Mouse (Mus musculus): ENCODE data around the gene Atrnl1. TPM values are rescaled to one million over a fixed set of nuclear protein-coding genes. Genes with fewer than 3 reads are reported as not detected.
"Not testable (repeated sequence)": the region's sequence is repeated elsewhere in the genome, so short reads cannot be mapped to it uniquely, and the experiment has no call there.

Gene Atrnl1
- polyA plus RNA-seq, 1 experiment, result 18.6 TPM

GRCm38 (mm10) chr19:57985918-57986900 lies 375.4 kb downstream of the Atrnl1 start:
- Histone ChIP-seq H3K4me3 (replicated peaks; ENCODE audit: extremely low read depth, low read depth, low read length) (no peak overlapping the region), H3K4me1 (ENCODE audit: control insufficient read depth, insufficient read depth, low read length) (no peaks in the 10 kb centered on the region)
- WGBS, result 88% methylated on average over 21 of the region's 21 CpGs
- TF ChIP-seq POLR2A (IDR thresholded peaks at IDR 0.05; ENCODE audit: borderline replicate concordance, extremely low read depth, low read depth, low read length), result no peak
- no peak for TF ChIP-seq CTCF (IDR thresholded peaks at IDR 0.05; ENCODE audit: insufficient read depth, low read length)
- DNase-seq, result no peak

GRCm38 (mm10) chr19:57987696-57988393 lies 377.0 kb downstream of the Atrnl1 start:
- Histone ChIP-seq H3K4me3 (replicated peaks; ENCODE audit: extremely low read depth, low read depth, low read length) (no peak overlapping the region), H3K4me1 (ENCODE audit: control insufficient read depth, insufficient read depth, low read length) (no peaks in the 10 kb centered on the region)
- TF ChIP-seq POLR2A (IDR thresholded peaks at IDR 0.05; ENCODE audit: borderline replicate concordance, extremely low read depth, low read depth, low read length) (no peak), CTCF (IDR thresholded peaks at IDR 0.05; ENCODE audit: insufficient read depth, low read length) (no peak)
- WGBS, result 94% methylated on average over 17 of the region's 17 CpGs
- DNase-seq, result no peak

- no peaks in the 10 kb centered on the region for H3K4me1 ChIP-seq (ENCODE audit: control insufficient read depth, insufficient read depth, low read length)
- 86% methylated on average over 10 of the region's 10 CpGs for WGBS
- DNase-seq, result no peak
- no peak overlapping the region for H3K4me3 ChIP-seq (replicated peaks; ENCODE audit: extremely low read depth, low read depth, low read length)
- TF ChIP-seq CTCF (IDR thresholded peaks at IDR 0.05; ENCODE audit: insufficient read depth, low read length) (no peak), POLR2A (IDR thresholded peaks at IDR 0.05; ENCODE audit: borderline replicate concordance, extremely low read depth, low read depth, low read length) (no peak)
Measured at GRCm38 (mm10) chr19:57988559-57989093, 377.8 kb downstream of the Atrnl1 start.

GRCm38 (mm10) chr19:57991099-57991760 lies 380.4 kb downstream of the Atrnl1 start:
- 89% methylated on average over 14 of the region's 14 CpGs for WGBS
- no peak for TF ChIP-seq CTCF (IDR thresholded peaks at IDR 0.05; ENCODE audit: insufficient read depth, low read length)
- no peaks in the 10 kb centered on the region for H3K4me1 ChIP-seq (ENCODE audit: control insufficient read depth, insufficient read depth, low read length)
- DNase-seq, result no peak
- H3K4me3 ChIP-seq (replicated peaks; ENCODE audit: extremely low read depth, low read depth, low read length), result no peak overlapping the region

- not testable (repeated sequence) for DNase-seq; H3K4me3 ChIP-seq (replicated peaks; ENCODE audit: extremely low read depth, low read depth, low read length); H3K4me1 ChIP-seq (ENCODE audit: control insufficient read depth, insufficient read depth, low read length)
- WGBS, result 83% methylated on average over 15 of the region's 15 CpGs
Measured at GRCm38 (mm10) chr19:57994174-57994833, 383.5 kb downstream of the Atrnl1 start.

- Histone ChIP-seq H3K4me3 (replicated peaks; ENCODE audit: extremely low read depth, low read depth, low read length) (no peak overlapping the region), H3K4me1 (ENCODE audit: control insufficient read depth, insufficient read depth, low read length) (no peaks in the 10 kb centered on the region)
- 93% methylated on average over 8 of the region's 8 CpGs for WGBS
- TF ChIP-seq CTCF (IDR thresholded peaks at IDR 0.05; ENCODE audit: insufficient read depth, low read length) (no peak), POLR2A (IDR thresholded peaks at IDR 0.05; ENCODE audit: borderline replicate concordance, extremely low read depth, low read depth, low read length) (no peak)
- no peak for DNase-seq
Measured at GRCm38 (mm10) chr19:57995015-57995414, 384.2 kb downstream of the Atrnl1 start.

GRCm38 (mm10) chr19:57997961-57998360 lies 387.1 kb downstream of the Atrnl1 start:
- WGBS, result 49% methylated on average over 4 of the region's 4 CpGs
- no peak overlapping the region for H3K4me3 ChIP-seq (replicated peaks; ENCODE audit: extremely low read depth, low read depth, low read length)
- H3K4me1 ChIP-seq (ENCODE audit: control insufficient read depth, insufficient read depth, low read length), result no peaks in the 10 kb centered on the region
- TF ChIP-seq CTCF (IDR thresholded peaks at IDR 0.05; ENCODE audit: insufficient read depth, low read length) (peak; percentile 43), POLR2A (IDR thresholded peaks at IDR 0.05; ENCODE audit: borderline replicate concordance, extremely low read depth, low read depth, low read length) (no peak)
- peak; percentile 21 for DNase-seq

- WGBS, result 69% methylated on average over 1 of the region's 1 CpGs
- no peak overlapping the region for H3K4me3 ChIP-seq (replicated peaks; ENCODE audit: extremely low read depth, low read depth, low read length)
- DNase-seq, result no peak
- H3K4me1 ChIP-seq (ENCODE audit: control insufficient read depth, insufficient read depth, low read length), result peaks cover under 1% of the 10 kb centered on the region
- TF ChIP-seq CTCF (IDR thresholded peaks at IDR 0.05; ENCODE audit: insufficient read depth, low read length) (no peak), POLR2A (IDR thresholded peaks at IDR 0.05; ENCODE audit: borderline replicate concordance, extremely low read depth, low read depth, low read length) (no peak)
Measured at GRCm38 (mm10) chr19:58011636-58012035, 400.8 kb downstream of the Atrnl1 start.

GRCm38 (mm10) chr19:58015741-58016140 lies 404.9 kb downstream of the Atrnl1 start:
- no peak for DNase-seq
- TF ChIP-seq POLR2A (IDR thresholded peaks at IDR 0.05; ENCODE audit: borderline replicate concordance, extremely low read depth, low read depth, low read length), result no peak
- TF ChIP-seq CTCF (IDR thresholded peaks at IDR 0.05; ENCODE audit: insufficient read depth, low read length), result no peak
- H3K4me1 ChIP-seq (ENCODE audit: control insufficient read depth, insufficient read depth, low read length), result peaks cover 4% of the 10 kb centered on the region
- 86% methylated on average over 6 of the region's 6 CpGs for WGBS
- no peak overlapping the region for H3K4me3 ChIP-seq (replicated peaks; ENCODE audit: extremely low read depth, low read depth, low read length)
